Mouse (Mus musculus): ENCODE data around the gene Arhgdib. TPM values are rescaled to one million over a fixed set of nuclear protein-coding genes. Genes with fewer than 3 reads are reported as not detected.
"Not testable (repeated sequence)": the region's sequence is repeated elsewhere in the genome, so short reads cannot be mapped to it uniquely, and the experiment has no call there.

Arhgdib gene
- polyA plus RNA-seq, 1 experiment = 23.0 TPM

GRCm38 (mm10) chr6:136900369-136901009, 41.2 kb downstream of the Arhgdib start:
- DNase-seq (ENCODE audit: low read depth) = no peak
- no peak for TF ChIP-seq CTCF (IDR thresholded peaks at IDR 0.05; ENCODE audit: borderline replicate concordance, extremely low read depth, insufficient read depth, insufficient read length)

GRCm38 (mm10) chr6:136898954-136899353, 42.7 kb downstream of the Arhgdib start:
- DNase-seq (ENCODE audit: low read depth) = no peak
- no peak for TF ChIP-seq CTCF (IDR thresholded peaks at IDR 0.05; ENCODE audit: borderline replicate concordance, extremely low read depth, insufficient read depth, insufficient read length)
- no peak for TF ChIP-seq POLR2A (IDR thresholded peaks at IDR 0.05; ENCODE audit: borderline replicate concordance, extremely low read depth, insufficient read depth, insufficient read length, poor library complexity, severe bottlenecking)

GRCm38 (mm10) chr6:136898222-136898621, 43.5 kb downstream of the Arhgdib start:
- DNase-seq (ENCODE audit: low read depth) = no peak
- no peak for TF ChIP-seq POLR2A (IDR thresholded peaks at IDR 0.05; ENCODE audit: borderline replicate concordance, extremely low read depth, insufficient read depth, insufficient read length, poor library complexity, severe bottlenecking)
- TF ChIP-seq CTCF (IDR thresholded peaks at IDR 0.05; ENCODE audit: borderline replicate concordance, extremely low read depth, insufficient read depth, insufficient read length) = no peak

- DNase-seq (ENCODE audit: low read depth) = no peak
- no peak for TF ChIP-seq CTCF (IDR thresholded peaks at IDR 0.05; ENCODE audit: borderline replicate concordance, extremely low read depth, insufficient read depth, insufficient read length)
- no peak for TF ChIP-seq POLR2A (IDR thresholded peaks at IDR 0.05; ENCODE audit: borderline replicate concordance, extremely low read depth, insufficient read depth, insufficient read length, poor library complexity, severe bottlenecking)
These were observed 43.9 kb downstream of the Arhgdib start for GRCm38 (mm10) chr6:136897789-136898188.

GRCm38 (mm10) chr6:136894532-136895339, 47.0 kb downstream of the Arhgdib start:
- DNase-seq (ENCODE audit: low read depth) = no peak
- TF ChIP-seq POLR2A (IDR thresholded peaks at IDR 0.05; ENCODE audit: borderline replicate concordance, extremely low read depth, insufficient read depth, insufficient read length, poor library complexity, severe bottlenecking) (no peak), CTCF (IDR thresholded peaks at IDR 0.05; ENCODE audit: borderline replicate concordance, extremely low read depth, insufficient read depth, insufficient read length) (no peak)

- DNase-seq (ENCODE audit: low read depth) = no peak
- TF ChIP-seq POLR2A (IDR thresholded peaks at IDR 0.05; ENCODE audit: borderline replicate concordance, extremely low read depth, insufficient read depth, insufficient read length, poor library complexity, severe bottlenecking) = no peak
- TF ChIP-seq CTCF (IDR thresholded peaks at IDR 0.05; ENCODE audit: borderline replicate concordance, extremely low read depth, insufficient read depth, insufficient read length) = no peak
These were observed 49.7 kb downstream of the Arhgdib start for GRCm38 (mm10) chr6:136892002-136892401.

GRCm38 (mm10) chr6:136889554-136889953, 52.1 kb downstream of the Arhgdib start:
- no peak for TF ChIP-seq CTCF (IDR thresholded peaks at IDR 0.05; ENCODE audit: borderline replicate concordance, extremely low read depth, insufficient read depth, insufficient read length)
- TF ChIP-seq POLR2A (IDR thresholded peaks at IDR 0.05; ENCODE audit: borderline replicate concordance, extremely low read depth, insufficient read depth, insufficient read length, poor library complexity, severe bottlenecking) = no peak
- DNase-seq (ENCODE audit: low read depth) = no peak

- no peak for DNase-seq (ENCODE audit: low read depth)
These were observed 52.6 kb downstream of the Arhgdib start for GRCm38 (mm10) chr6:136889067-136889466.

GRCm38 (mm10) chr6:136887854-136888253, 53.8 kb downstream of the Arhgdib start:
- no peak for DNase-seq (ENCODE audit: low read depth)
- TF ChIP-seq POLR2A (IDR thresholded peaks at IDR 0.05; ENCODE audit: borderline replicate concordance, extremely low read depth, insufficient read depth, insufficient read length, poor library complexity, severe bottlenecking) (no peak), CTCF (IDR thresholded peaks at IDR 0.05; ENCODE audit: borderline replicate concordance, extremely low read depth, insufficient read depth, insufficient read length) (no peak)

More at GRCm38 (mm10) chr6:136889067-136889466, 52.6 kb downstream of the Arhgdib start:
- TF ChIP-seq CTCF (IDR thresholded peaks at IDR 0.05; ENCODE audit: borderline replicate concordance, extremely low read depth, insufficient read depth, insufficient read length) = no peak
- no peak for TF ChIP-seq POLR2A (IDR thresholded peaks at IDR 0.05; ENCODE audit: borderline replicate concordance, extremely low read depth, insufficient read depth, insufficient read length, poor library complexity, severe bottlenecking)

GRCm38 (mm10) chr6:136884766-136885165, 56.9 kb downstream of the Arhgdib start:
- DNase-seq (ENCODE audit: low read depth) = not testable (repeated sequence)

- TF ChIP-seq CTCF (IDR thresholded peaks at IDR 0.05; ENCODE audit: borderline replicate concordance, extremely low read depth, insufficient read depth, insufficient read length) (no peak), POLR2A (IDR thresholded peaks at IDR 0.05; ENCODE audit: borderline replicate concordance, extremely low read depth, insufficient read depth, insufficient read length, poor library complexity, severe bottlenecking) (no peak)
- DNase-seq (ENCODE audit: low read depth) = no peak
These were observed 57.7 kb downstream of the Arhgdib start for GRCm38 (mm10) chr6:136883961-136884360.

GRCm38 (mm10) chr6:136883431-136883915, 58.2 kb downstream of the Arhgdib start:
- TF ChIP-seq CTCF (IDR thresholded peaks at IDR 0.05; ENCODE audit: borderline replicate concordance, extremely low read depth, insufficient read depth, insufficient read length) = no peak
- TF ChIP-seq POLR2A (IDR thresholded peaks at IDR 0.05; ENCODE audit: borderline replicate concordance, extremely low read depth, insufficient read depth, insufficient read length, poor library complexity, severe bottlenecking) = no peak
- no peak for DNase-seq (ENCODE audit: low read depth)
